8 mouse cellular contexts compared by ENCODE assay signal in the genomic region with DNA sequence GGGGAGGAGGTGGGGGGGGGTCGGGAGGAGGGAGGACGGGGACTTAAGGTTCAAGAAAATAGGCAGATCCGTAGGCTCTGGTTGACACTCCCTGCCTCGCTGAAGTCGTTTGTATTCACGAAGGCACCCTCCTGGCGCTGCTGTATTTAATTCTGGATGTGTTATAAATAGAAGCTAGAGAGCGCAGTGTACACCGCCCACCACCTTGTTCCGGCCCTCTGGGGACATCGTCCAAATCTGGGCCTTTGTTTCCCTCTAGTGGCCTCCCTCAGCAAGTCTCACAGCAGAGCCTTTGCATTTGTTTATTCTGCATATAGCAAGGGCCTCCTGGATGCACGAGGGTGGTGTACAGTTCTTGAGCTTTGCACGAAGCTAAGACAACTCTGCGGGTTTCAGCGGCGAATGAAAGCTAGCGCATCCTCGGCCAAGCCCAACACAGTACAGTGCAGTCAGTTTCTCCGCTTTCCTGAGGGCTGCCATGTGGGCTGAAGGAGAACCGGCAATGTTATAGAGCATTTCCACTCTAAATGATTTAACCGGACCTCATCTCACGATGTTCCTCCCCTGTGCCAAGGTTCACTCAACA. TPM values are rescaled to one million over a fixed set of nuclear protein-coding genes. Genes with fewer than 3 reads are reported as not detected.
DNase-seq lines count a peak whose midpoint lies in the region; ATAC-seq and TF ChIP-seq lines count a peak whose summit lies in the region.

No protein-coding gene starts in this region.

- no peak for TF ChIP-seq POLR2A in ES-Bruce4 (IDR thresholded peaks at IDR 0.05; ENCODE audit: insufficient read depth, low read length)

- H3K27me3 ChIP-seq in ES-Bruce4 (ENCODE audit: control insufficient read depth, insufficient read depth, low read length, poor library complexity, severe bottlenecking), result no peaks in the 10 kb centered on the region
- no peaks in the 10 kb centered on the region for H3K27me3 ChIP-seq in forebrain, embryonic 15.5 days
- no peaks in the 10 kb centered on the region for H3K27me3 ChIP-seq in liver, embryonic 15.5 days
- H3K27me3 ChIP-seq in neural tube, embryonic 11.5 days (ENCODE audit: control insufficient read depth, insufficient read depth, low read length), result no peaks in the 10 kb centered on the region
- H3K27me3 ChIP-seq in stomach, embryonic 15.5 days (replicated peaks), result no peaks in the 10 kb centered on the region

- peak; percentile 90 for ATAC-seq in forebrain, embryonic 15.5 days (replicated peaks)
- ATAC-seq in liver, embryonic 15.5 days (ENCODE audit: insufficient read depth), result peak; percentile 70
- peak; percentile 86 for ATAC-seq in neural tube, embryonic 11.5 days (ENCODE audit: insufficient read depth, low FRiP score, low TSS enrichment)
- ATAC-seq in stomach, embryonic 15.5 days (ENCODE audit: insufficient read depth, low FRiP score, low read depth), result peak; percentile 87

- peak; percentile 65 for TF ChIP-seq CTCF in ES-Bruce4 (IDR thresholded peaks at IDR 0.05; ENCODE audit: low read depth, low read length)

- H3K4me2 ChIP-seq in forebrain, embryonic 15.5 days (replicated peaks), result peak overlapping the region; percentile 40
- peak overlapping the region; percentile 55 for H3K4me2 ChIP-seq in liver, embryonic 15.5 days
- H3K4me2 ChIP-seq in neural tube, embryonic 11.5 days (ENCODE audit: low read depth), result peak overlapping the region; percentile 46
- peak overlapping the region; percentile 51 for H3K4me2 ChIP-seq in stomach, embryonic 15.5 days

- peak overlapping the region; percentile 46 for H3K4me3 ChIP-seq in ES-Bruce4 (ENCODE audit: low read depth, low read length)
- H3K4me3 ChIP-seq in forebrain, embryonic 15.5 days, result peak overlapping the region; percentile 25
- H3K4me3 ChIP-seq in liver, embryonic 15.5 days (replicated peaks), result peak overlapping the region; percentile 31
- H3K4me3 ChIP-seq in neural tube, embryonic 11.5 days (ENCODE audit: low read depth, low read length), result peak overlapping the region; percentile 16; the same call in 1 of the 2 replicates
- H3K4me3 ChIP-seq in stomach, embryonic 15.5 days (replicated peaks), result peak overlapping the region; percentile 32

- H3K27ac ChIP-seq in ES-Bruce4 (ENCODE audit: insufficient read depth, low read length), result peak overlapping the region; percentile 39; the same call in 1 of the 2 replicates
- peak overlapping the region; percentile 89 for H3K27ac ChIP-seq in forebrain, embryonic 15.5 days (replicated peaks)
- no peak overlapping the region for H3K27ac ChIP-seq in liver, embryonic 15.5 days (replicated peaks)
- H3K27ac ChIP-seq in neural tube, embryonic 11.5 days (ENCODE audit: low read depth, low read length), result peak overlapping the region; percentile 9; the same call in 1 of the 2 replicates
- H3K27ac ChIP-seq in stomach, embryonic 15.5 days, result peak overlapping the region; percentile 48

- DNase-seq in c-Kit-positive CD71-positive TER-119-positive erythroid progenitor cells, embryonic 14.5 days (ENCODE audit: low spot score), result peak; percentile 29
- DNase-seq in heart, postnatal 14 days, result peak; percentile 73 to 78
- DNase-seq in kidney, postnatal 4 days, result peak; percentile 77 to 85
- DNase-seq in neural tube, embryonic 11.5 days (ENCODE audit: low spot score), result peak; percentile 82

- H3K36me3 ChIP-seq in ES-Bruce4 (ENCODE audit: control insufficient read depth, insufficient read depth, low read length, poor library complexity, severe bottlenecking), result no peaks in the 10 kb centered on the region
- peaks cover 7% of the 10 kb centered on the region; the same call in 1 of the 2 replicates for H3K36me3 ChIP-seq in forebrain, embryonic 15.5 days
- no peaks in the 10 kb centered on the region for H3K36me3 ChIP-seq in liver, embryonic 15.5 days (replicated peaks)
- no peaks in the 10 kb centered on the region for H3K36me3 ChIP-seq in neural tube, embryonic 11.5 days (ENCODE audit: control insufficient read depth, insufficient read depth, low read length)
- no peaks in the 10 kb centered on the region for H3K36me3 ChIP-seq in stomach, embryonic 15.5 days

- no peaks in the 10 kb centered on the region for H3K4me1 ChIP-seq in ES-Bruce4 (ENCODE audit: control insufficient read depth, insufficient read depth, low read length)
- peaks cover 30% of the 10 kb centered on the region for H3K4me1 ChIP-seq in forebrain, embryonic 15.5 days
- peaks cover 16% of the 10 kb centered on the region for H3K4me1 ChIP-seq in liver, embryonic 15.5 days (replicated peaks)
- H3K4me1 ChIP-seq in neural tube, embryonic 11.5 days (ENCODE audit: control insufficient read depth, insufficient read depth, low read length), result peaks cover 9% of the 10 kb centered on the region
- H3K4me1 ChIP-seq in stomach, embryonic 15.5 days, result peaks cover 8% of the 10 kb centered on the region

- 4% methylated on average over 21 of the region's 22 CpGs for WGBS in forebrain, embryonic 15.5 days
- WGBS in liver, embryonic 15.5 days (ENCODE audit: insufficient replicate concordance), result 9% methylated on average over 22 of the region's 22 CpGs
- 10% methylated on average over 22 of the region's 22 CpGs for WGBS in neural tube, embryonic 11.5 days
- WGBS in stomach, embryonic 15.5 days, result 11% methylated on average over 20 of the region's 22 CpGs

- intact Hi-C loops in heart, postnatal 14 days (cut with DNase I), result loop anchor here (2.0 to 5.0 kb wide), 3 partner anchors 49 to 180 kb away; no protein-coding TSS in a partner anchor

- H3K9ac ChIP-seq in ES-Bruce4 (ENCODE audit: low read depth, poor library complexity, severe bottlenecking), result peak overlapping the region; percentile 37
- H3K9ac ChIP-seq in forebrain, embryonic 15.5 days (replicated peaks), result peak overlapping the region; percentile 34; the same call in 1 of the 2 replicates
- no peak overlapping the region for H3K9ac ChIP-seq in liver, embryonic 15.5 days
- peak overlapping the region; percentile 35 for H3K9ac ChIP-seq in neural tube, embryonic 11.5 days (ENCODE audit: low read length)
- no peak overlapping the region for H3K9ac ChIP-seq in stomach, embryonic 15.5 days

- no peaks in the 10 kb centered on the region for H3K9me3 ChIP-seq in ES-Bruce4 (replicated peaks; ENCODE audit: control insufficient read depth, insufficient read depth, low read length, poor library complexity, severe bottlenecking)
- no peaks in the 10 kb centered on the region for H3K9me3 ChIP-seq in forebrain, embryonic 15.5 days
- H3K9me3 ChIP-seq in liver, embryonic 15.5 days (replicated peaks), result no peaks in the 10 kb centered on the region
- H3K9me3 ChIP-seq in neural tube, embryonic 11.5 days (ENCODE audit: control insufficient read depth, low read length), result no peaks in the 10 kb centered on the region
- H3K9me3 ChIP-seq in stomach, embryonic 15.5 days, result no peaks in the 10 kb centered on the region

- 0 out of 2 replicates have a peak, but pooled peaks have one; percentile 35 for TF ChIP-seq EP300 in ES-Bruce4 (IDR thresholded peaks at IDR 0.05; ENCODE audit: insufficient read depth, low read depth, low read length)

RNA-seq across cellular contexts. Expression of a gene that starts 43.0 kb away (rescaled TPM):
- polyA plus RNA-seq in ES-Bruce4 (2011; ENCODE audit: insufficient read depth, insufficient read length, low read depth, missing spikeins), result 3,442 and 3,618 TPM in 2 replicates
- polyA plus RNA-seq in forebrain, embryonic 15.5 days (2015; fragmentation: Nextera tagmentation; extraction: Ambion mirVana), result 3,198 TPM in 2 replicates
- 1,000 to 10,000 TPM; 1,048 to 1,357 TPM for total RNA-seq in heart, postnatal 14 days (2021)
- polyA plus RNA-seq in liver, embryonic 15.5 days (2015; fragmentation: Nextera tagmentation; extraction: Ambion mirVana), result 1,128 and 1,129 TPM in 2 replicates
- 3,508 and 3,707 TPM in 2 replicates for polyA plus RNA-seq in neural tube, embryonic 11.5 days (2014; fragmentation: Nextera tagmentation; extraction: Ambion mirVana)
- 2,024 and 2,425 TPM in 2 replicates for polyA plus RNA-seq in stomach, embryonic 15.5 days (2015; fragmentation: Nextera tagmentation; extraction: Ambion mirVana)

Comparison
In these comparisons a context has a peak if more than half of its experiments do, and no peak if none do; other contexts are left out.
1. H3K9ac ChIP-seq: peak in ES-Bruce4 (single experiment), forebrain, embryonic 15.5 days (single experiment) and neural tube, embryonic 11.5 days (single experiment); none in liver, embryonic 15.5 days (single experiment) and stomach, embryonic 15.5 days (single experiment).
2. DNase-seq: peak in every context shown above with its lines; median percentile 82 in neural tube, embryonic 11.5 days; 81 in kidney, postnatal 4 days; 76 in heart, postnatal 14 days; 29 in c-Kit-positive CD71-positive TER-119-positive erythroid progenitor cells, embryonic 14.5 days.
3. Peak in every context shown above with its lines, with median percentiles within 50 percentile points of each other: H3K4me3 ChIP-seq, ATAC-seq and H3K4me2 ChIP-seq.